Mouse (Mus musculus): ENCODE results near the gene Fbxw2. TPM values are rescaled to one million over a fixed set of nuclear protein-coding genes. Genes with fewer than 3 reads are reported as not detected.

Fbxw2 gene
- 100 to 1,000 TPM; 101 to 107 TPM for total RNA-seq (2023)

GRCm38 (mm10) chr2:34825827-34826459 lies at the start of gene Fbxw2:
Fbxw2 (minus strand) TSS chr2:34826311.

GRCm38 (mm10) chr2:34874816-34875345 lies 48.8 kb upstream of the Fbxw2 start, which contains the start of gene Psmd5:
Psmd5 (minus strand) TSS chr2:34874968.

GRCm38 (mm10) chr2:34874271-34874670 lies 48.2 kb upstream of the Fbxw2 start, which contains the start of gene Cutal:
Cutal (plus strand) TSS chr2:34874396.

GRCm38 (mm10) chr2:34832766-34833457 lies 6.8 kb upstream of the Fbxw2 start, which contains the start of gene Gm34653:
Gm34653 (plus strand) TSS chr2:34833007.

GRCm38 (mm10) chr2:34799357-34800256 lies 26.5 kb downstream of the Fbxw2 start, which contains the start of gene Rabepk:
Rabepk (minus strand) TSS chr2:34799912.

GRCm38 (mm10) chr2:34771368-34772226 lies 54.5 kb downstream of the Fbxw2 start, which contains the start of gene Hspa5:
Hspa5 (plus strand) TSS chr2:34771970.

DNA sequence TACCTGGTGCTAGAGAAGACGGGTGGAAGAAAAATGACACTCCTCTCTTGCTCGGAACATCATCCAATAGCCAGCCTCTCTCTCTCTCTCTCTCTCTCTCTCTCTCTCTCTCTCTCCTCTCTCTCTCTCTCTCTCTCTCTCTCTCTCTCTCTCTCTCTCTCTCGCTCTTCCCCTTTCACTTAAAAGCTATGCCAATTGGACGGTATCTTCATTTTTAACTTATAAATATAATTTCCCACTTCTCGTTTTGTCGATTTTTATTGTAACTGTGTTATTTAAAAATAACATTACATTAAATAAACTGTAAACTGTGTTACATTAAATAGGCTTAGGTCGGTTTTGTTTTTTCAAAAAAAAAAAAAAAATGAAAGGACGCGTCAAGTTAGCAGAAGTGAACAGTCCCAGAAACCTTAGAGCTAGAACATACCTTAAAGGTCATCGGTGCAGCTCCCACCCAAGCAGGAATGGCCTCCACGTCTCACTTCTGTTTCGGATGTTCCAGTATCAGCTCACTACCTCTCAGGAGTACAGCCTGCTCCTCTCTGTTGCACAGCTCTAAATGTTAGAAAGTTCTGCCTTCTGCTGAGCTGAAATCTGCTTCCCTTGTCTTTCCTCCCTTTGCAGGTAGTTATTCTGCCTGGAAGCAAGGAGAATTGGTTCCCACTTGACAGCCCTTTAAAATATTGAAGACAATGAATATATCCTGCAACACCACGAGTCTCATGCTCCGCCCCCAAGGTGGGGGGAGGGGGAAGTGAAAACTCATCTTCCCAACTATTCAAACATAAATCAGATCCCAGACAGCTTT lies 71.4 kb downstream of the Fbxw2 start, which contains the start of gene Gapvd1:
Gapvd1 (minus strand) TSS at position 682 of the 808 bp plus-strand sequence.

Other genes starting within 250 kb of the Fbxw2 start
- gene Gapvd1, start 71.1 kb downstream of the Fbxw2 start, total RNA-seq (2023) = 100 to 1,000 TPM; 113 to 131 TPM
- gene Hspa5, start 54.3 kb downstream of the Fbxw2 start, total RNA-seq (2023) = 100 to 1,000 TPM; 705 to 795 TPM
- gene Rabepk, start 26.4 kb downstream of the Fbxw2 start, total RNA-seq (2023) = 10 to 100 TPM; 18.1 to 24.1 TPM
- gene Gm34653, start 6.7 kb upstream of the Fbxw2 start, total RNA-seq (2023) = not detected
- not detected for gene Cutal, start 48.1 kb upstream of the Fbxw2 start, total RNA-seq (2023)
- gene Psmd5, start 48.7 kb upstream of the Fbxw2 start, total RNA-seq (2023) = 10 to 100 TPM; 28.1 to 36.0 TPM
- gene Phf19, start 87.7 kb upstream of the Fbxw2 start, total RNA-seq (2023) = 10 to 100 TPM; 12.0 to 15.2 TPM
- 10 to 100 TPM; 53.2 to 69.2 TPM for gene Traf1, start 135.5 kb upstream of the Fbxw2 start, total RNA-seq (2023)
- gene Hc, start 235.1 kb upstream of the Fbxw2 start, total RNA-seq (2023) = not detected

Measured in B cell, adult 67 days (primary cell).